Mouse (Mus musculus) embryo, embryonic 9.5 days (tissue): ENCODE measurements around the gene H2-DMb2.
A peak's percentile ranks its signal among the peaks of the same experiment; 100 is the strongest.

Source experiments
- DNase-seq: peaks from one replicate; pipeline ENCODE4 v3.0.0-alpha.2; 2017; ENCODE audit errors: extremely low spot score

H2-DMb2 gene

DNA sequence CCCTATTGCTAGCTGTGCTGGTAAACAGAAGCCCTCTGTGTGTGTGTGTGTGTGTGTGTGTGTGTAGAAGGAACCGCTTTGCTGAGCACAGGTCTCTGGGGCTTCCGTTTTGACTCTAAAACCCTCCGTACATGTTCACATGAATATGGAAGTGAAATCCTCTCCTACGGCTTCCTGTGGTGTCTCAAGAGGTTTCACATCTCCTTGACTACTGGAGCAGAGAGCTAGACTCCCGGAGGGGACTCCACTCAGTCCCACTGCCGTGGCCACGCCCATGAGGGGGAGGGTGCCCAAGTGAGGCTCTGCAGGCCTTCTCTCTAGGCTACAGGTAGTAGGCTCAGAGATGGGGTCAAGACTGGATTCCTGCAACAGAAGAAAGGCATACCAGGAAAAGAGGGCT is at the start of gene H2-DMb2:
TSS of gene H2-DMb2 (plus strand) at position 275 of the 400 bp plus-strand sequence.
- DNase-seq, result no peak

DNA sequence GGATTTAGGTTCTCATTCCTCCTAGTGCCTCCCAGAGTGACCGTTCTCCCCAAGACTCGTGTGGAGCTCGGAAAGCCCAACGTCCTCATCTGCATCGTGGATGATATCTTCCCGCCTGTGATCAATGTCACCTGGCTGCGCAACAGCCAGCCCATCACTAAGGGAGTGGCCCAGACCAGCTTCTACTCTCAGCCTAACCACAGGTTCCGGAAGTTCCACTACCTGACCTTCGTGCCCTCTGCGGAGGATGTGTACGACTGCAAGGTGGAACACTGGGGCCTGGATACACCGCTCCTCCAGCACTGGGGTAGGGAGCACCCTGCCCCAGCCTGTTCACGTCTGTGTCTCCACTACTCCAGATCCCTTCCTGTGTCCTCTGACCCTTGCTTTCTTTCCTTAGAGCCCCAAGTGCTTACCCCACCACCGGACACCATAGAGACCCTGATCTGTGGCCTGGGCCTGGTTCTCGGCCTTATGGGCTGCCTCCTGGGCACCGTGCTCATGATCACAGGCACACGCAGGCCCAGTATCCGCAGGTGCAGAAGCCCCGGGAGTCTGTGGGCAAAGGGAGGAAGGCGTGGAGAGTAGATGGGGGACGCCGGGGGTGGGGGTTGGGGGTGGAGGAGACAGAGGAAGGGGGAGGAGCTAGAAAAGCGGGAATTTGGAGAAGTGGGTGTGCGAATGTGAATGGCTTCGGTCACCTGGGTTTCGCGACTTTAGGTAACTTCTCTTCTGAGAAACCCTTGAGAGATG is 48.6 kb upstream of the H2-DMb2 start:
- no peak for DNase-seq

DNA sequence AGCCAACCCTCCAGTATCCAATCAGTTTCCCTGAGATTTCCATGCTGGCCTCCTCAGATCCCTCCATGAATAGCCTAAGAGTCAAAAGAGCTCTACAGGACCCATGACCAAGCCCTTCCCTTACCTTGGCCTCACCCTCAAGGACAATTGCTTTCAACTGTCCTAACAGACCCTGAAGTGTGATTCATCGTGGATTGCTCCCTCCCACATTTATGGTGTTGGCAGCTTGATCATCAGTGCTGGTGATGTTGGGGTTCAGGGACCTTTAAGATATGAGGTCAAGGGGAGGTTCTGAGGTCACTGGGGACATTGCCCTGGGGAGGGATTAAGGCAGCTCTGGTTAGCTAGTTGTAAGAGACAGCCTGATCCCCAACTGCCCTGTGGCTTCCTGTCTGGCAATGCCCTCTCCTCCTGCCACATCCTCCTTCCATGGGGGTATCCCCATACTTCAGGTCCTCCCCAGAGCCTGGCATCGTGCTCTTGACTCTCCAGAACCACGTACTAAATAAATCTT is 46.6 kb upstream of the H2-DMb2 start:
- no peak for DNase-seq

DNA sequence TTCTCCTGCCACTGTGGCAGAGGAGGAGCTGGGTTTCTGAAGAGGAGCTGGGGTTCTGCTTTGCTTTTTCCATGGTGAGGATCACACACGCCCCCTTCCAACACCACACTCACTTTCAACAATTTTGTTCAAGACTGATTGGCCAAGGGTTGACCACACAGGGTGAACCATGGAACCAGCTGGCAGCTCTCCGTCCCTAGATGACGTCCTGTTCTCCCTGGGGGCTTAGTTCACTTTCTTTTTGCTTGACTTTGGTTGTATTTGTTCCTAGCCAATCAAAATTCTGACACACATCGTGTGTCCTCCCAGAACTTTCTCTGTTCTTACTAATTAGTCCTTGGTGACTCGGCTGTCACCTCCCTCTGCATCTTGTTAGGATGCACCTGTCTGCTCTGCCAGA is 45.8 kb upstream of the H2-DMb2 start:
- DNase-seq, result no peak

DNA sequence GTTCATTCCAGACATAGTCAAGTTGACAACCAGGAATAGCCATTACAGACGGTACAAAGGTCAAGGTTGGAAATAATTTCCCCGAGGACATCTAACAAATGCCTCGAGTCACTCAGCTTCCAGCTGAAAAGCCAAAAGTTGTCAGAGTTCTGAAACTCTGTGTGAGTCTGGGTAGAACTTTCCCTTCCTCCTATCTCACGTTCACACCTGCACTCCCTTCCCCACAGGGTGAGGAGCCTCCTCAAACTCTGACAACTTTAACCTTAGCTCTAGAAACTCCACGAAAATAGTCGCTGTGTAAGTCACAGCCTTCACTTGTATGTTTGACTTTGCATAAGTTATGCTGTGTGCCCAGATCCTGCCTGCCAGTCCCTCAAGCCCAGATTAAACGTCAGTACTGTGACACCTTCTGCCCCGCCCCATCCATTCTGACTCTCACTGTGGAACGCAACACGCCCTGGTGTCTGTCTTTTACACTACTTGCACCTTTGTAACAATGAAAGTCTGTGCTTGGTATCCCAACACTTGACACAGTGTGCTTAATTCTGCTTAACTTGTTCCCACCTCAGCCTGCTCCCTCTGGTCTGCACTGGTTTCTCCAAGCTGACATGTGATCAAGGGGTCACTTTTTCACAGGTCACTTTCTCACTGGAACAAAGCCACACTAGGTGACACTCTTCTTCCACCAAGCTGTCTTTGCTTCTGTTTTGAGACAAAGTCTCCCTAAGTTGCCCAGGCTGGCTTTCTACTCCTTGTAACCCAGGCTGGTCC is 44.2 kb upstream of the H2-DMb2 start:
- DNase-seq, result no peak

DNA sequence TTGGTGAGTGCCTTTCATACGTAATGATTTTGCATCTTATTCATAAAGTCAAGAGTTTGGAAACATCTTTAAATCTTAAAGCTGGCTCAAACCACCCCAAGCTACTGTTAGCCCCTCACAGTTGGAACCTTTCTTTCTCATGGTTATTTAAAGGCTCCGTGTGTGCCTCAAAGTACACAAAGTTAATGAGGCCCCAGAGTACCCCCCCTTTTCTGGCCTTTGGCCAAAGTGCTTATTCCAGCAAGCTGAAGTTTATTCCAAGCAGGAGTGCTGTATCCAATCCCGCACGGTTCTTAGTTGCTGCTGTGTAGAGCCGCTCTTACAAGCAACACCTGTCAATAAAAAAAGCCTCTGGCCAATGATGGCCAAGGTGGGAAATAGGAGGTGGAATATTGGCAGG is 43.6 kb upstream of the H2-DMb2 start:
- DNase-seq, result no peak

DNA sequence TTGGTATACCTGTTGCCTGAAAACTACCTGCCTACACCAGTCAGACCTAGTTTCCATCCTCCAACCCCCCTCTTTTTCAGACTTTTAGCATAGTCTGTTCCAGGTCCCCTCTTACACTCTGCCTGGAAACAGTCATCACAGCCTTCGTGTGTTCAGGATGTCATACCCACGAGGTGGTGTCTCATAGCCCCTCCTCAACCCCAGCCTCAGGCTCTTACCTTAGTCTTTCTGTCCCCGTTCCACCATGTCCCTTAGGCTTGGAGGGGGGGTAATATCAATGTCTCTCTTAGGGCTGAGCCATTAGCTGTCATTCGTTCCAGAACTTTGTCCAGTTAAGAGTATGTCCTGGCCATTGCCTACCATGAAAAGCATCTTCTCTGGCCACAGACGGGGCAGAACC is 41.9 kb upstream of the H2-DMb2 start:
- DNase-seq, result no peak

DNA sequence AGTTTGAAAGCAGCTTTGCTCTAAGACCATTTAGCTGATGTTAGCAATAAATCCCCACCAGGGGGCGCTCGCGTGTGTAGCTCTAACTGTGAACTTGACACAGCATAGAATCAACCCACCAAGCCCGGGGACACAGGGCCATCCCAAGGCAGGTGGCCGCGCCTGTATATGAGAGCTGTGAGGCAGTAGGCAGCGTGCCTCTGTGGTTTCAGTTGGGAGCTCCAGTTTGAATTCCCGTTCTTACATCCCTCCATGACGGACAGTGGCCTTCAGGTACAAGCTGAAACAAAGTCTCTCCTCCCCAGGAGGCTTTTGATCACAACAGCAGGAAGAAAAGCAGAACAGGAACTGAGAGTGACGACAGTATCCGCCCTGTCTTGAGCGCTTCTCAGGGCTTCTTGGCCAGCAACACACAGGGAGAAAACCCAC is 41.5 kb upstream of the H2-DMb2 start:
- peak; percentile 83 for DNase-seq

DNA sequence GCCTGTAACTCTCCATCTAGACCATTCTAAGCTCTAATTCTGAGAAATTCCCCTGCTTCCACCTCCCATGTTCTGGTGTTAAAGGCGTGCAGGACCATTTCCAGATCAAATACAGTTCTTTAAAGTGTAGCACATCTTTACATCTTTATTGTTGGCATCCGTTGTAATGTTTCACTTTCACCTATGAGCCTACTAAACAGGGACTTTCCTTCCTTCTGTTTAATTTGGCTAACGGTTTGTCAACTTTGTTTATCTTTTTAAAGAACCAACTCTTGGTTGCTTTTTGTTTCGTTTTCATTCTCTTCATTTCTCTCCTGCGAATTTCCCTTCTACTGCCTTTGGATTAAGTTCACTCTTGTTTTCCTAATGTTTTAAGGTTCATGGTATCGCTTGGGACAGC is 40.3 kb upstream of the H2-DMb2 start:
- DNase-seq, result no peak

DNA sequence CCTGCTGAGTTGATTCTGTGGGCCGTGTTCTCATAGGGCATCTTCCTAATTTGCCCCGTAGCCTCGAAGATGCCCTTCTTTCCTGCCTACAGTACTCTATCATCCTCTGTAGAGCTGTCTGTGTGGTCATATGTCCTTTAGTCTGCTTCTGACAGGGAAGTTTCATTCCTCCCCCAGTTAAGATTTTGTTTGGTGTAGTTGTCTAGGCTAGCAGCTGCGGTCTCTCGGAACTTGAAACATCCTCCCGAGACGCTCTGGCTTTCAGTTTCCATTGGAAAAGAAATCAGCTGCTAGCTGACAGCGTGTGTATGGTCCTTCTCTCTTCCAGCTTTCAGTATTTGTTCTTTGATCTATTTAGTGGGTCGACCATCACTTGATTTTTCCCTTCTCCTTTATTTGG is 38.3 kb upstream of the H2-DMb2 start:
- no peak for DNase-seq

DNA sequence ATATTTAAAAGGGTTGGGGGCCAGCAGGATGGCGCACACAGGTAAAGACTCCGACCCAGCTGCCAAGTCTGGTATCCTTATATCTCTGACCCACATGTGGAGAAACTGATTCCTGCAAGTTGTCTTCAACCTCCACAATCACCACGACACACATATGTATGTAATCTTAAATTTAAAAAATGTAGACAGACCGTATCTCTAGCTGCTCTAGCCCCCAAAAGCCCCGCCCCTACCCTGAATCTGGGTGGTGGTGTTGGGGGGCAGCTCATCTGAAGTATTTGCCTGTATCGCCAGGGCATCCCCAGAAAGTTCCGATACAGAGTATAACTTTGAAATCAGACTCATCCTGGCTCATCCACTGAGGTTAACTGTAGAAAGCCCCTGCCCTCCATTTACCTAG is 36.6 kb upstream of the H2-DMb2 start:
- no peak for DNase-seq

DNA sequence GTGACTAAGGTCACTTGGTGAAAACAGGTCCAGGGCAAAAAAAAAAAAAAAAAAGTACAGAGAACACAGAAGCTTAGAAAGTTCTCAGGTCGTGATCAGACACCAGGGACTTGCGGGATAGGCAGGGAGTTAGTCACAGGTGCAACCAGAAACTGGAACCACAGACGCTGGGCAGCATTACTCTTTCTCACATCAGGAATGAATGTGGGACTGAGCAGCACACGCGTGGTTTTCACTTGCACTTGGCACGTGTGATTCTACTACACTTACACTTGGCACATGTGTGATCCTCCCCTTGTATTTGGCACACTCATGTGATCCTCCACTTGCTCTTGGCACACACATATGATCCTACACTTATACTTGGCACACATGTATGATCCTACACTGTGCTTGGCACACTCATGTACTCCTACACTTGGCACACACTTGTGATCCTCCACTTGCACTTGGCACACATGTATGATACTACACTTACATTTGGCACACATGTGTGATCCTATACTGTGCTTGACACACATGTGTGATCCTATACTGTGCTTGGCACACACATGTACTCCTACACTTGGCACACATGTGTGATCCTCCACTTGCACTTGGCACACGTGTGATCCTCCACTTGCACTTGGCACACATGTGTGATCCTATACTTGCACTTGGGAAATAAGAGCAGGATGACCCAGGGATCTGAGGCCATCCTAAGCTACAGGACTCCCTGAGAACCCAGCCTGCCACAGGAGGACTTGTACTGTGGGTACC is 35.8 kb upstream of the H2-DMb2 start:
- DNase-seq, result no peak

DNA sequence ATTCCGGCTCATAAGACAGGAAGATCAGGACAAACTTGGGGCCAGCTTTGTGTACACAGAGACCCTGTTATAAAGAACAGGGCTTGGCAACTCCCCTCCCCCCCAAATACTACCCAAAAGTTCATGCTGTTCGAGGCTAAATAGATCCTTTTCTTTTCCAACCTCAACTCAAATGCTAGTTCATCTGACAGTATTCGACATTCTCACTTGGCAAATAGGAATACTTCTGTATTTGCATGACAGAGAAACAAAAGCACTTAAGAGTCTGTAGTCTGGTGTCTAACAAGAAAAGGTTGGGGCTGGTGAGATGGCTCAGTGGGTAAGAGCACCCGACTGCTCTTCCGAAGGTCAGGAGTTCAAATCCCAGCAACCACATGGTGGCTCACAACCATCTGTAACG is 34.6 kb upstream of the H2-DMb2 start:
- no peak for DNase-seq

DNA sequence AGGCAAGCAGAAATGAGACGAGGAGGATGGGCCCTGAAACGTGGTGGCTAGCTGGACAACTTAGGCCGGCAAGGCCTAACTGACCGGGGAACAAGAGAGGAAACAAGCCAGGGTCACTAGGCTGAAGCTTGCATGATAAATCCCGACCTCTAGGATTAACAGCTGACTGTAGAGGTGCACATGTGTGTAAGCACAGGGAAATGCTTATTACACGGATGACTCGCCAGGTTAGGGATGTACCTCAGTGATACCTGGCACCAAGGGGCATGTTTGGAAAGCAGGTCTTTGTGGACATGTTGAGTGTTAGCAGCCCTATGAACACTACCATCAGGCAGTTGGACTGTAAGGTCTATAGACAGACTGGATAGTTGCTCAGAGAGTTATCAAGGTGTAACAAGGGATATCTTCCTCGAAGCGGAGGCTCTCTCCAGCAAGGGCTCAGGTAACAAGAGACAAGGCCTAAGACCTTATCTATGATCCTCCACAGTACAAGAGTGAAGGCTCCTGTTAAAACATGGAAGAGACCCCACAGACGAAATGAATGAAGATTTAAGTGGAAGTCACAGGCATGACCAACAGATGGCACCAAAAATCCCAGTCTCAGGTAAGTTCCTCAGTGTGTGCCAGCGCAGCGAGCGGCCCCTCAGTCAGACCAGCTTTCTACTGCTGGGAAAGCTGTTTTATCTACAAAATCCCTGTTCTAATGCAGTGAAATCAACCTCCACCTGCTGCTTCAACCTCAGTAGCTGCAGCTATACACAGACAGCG is 33.9 kb upstream of the H2-DMb2 start:
- no peak for DNase-seq

DNA sequence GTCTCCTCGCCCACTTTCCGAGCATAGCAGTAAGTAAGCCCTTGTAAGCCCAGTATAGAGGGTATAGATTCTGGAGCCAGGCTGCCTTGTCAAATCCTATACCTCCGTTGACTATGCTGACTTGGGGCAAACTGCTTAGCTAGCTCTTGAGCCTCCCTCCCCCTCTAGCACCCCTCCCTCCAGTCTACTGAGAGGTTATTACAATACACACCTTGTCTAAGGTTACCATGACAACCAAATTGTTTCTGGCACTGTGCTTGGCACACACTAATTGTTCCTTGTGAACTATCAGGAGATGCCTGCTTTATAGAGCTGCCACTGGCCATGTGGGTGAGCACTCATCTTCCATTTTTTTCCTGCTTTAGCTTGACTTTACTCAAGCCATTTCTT is 33.3 kb upstream of the H2-DMb2 start:
- no peak for DNase-seq

DNA sequence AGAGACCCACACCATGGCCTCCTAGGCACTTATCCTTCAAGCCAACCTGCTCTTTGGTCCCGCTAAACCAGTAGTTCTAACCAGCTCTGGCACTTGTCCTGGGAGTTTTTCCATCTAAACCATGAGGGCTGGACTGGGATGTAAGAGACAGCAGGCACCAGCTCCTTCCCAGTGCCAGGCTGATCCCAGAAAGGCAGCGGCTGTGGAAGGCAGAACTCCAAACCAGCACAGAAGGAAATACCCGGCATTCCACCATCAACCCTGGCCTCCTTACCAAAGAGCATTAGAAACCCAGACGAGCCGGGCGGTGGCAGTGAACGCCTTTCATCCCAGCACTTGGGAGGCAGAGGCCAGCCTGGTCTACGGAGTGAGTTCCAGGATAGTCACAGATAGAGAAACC is 32.8 kb upstream of the H2-DMb2 start:
- no peak for DNase-seq

DNA sequence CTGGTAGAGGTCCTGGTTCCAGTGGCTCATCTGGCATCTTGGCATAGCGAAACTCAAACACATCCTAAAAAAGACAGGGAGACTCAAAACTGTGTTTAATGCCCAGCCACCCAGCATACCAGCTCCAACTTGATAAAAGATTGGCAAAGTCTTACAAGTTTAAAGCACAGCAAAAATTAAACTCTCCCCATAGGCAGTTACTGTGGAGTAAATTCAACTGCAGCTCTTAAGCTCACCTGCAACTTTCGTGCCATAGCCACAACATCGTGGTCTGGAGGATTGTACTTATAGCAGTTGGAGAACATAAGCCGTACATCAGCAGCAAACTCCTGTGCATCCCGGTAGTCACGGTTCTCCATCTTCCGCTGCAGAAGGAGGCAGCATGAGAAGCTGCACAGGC is 29.0 kb upstream of the H2-DMb2 start:
- no peak for DNase-seq

DNA sequence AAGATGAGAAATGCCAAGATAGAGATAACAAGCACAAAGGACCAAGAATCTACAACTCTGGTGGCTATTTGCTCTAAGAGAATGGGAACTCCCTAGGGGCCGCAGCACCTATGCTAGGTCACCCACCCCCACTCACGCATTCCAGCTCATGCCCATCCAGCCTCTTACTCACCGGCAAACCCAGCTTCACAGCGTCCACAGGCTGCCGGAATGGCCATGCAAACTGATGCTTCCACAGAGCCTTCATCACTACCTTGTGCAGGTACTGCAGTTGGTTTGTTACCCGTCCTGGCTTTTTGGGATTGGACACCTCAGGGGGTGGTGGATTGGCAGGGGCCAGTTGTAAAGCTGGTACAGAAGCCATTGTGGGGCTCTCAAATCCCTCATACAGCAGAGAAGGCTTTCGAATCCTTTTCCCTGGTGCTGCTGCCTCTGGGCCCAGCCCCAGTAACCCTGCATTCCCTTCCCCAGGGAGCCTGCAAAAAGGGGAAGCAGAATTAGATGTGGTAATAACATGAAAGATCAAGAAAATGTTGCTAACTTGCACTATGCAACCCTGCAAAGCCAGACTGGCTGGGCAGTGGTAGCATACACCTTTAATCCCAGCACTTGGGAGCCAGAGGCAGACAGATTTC is 26.3 kb upstream of the H2-DMb2 start:
- no peak for DNase-seq

DNA sequence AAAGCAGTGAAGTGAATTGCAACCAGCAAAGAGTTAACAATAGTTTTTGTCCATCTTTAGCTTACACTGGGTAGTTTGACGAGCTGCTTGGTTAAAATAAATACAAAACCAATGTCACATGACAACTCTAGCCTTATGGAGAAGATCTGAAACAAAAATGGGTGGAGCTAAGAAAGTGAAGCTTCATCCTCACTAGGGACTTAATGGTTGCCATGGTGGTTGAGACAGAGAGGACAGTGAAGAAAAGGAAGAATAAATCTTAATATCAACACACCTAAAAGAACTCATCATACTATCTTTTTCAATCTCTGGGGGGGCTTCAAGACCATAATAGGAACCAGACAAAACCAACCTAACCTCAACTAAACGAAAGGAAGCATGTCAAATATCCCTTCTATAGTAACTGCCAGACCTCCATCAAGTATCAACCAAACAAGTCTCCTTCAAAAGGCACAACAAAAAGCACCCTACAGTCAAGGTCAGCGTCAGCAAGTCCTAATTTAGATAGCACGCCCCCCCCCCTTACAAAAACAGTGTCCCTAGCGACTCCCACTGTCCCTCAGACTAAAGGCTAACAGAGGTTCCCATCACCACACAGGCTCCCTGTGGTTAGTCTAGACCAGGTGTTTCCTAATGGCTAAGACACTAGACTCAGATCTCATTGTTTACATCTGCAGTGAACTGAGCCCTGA is 25.5 kb upstream of the H2-DMb2 start:
- no peak for DNase-seq

DNA sequence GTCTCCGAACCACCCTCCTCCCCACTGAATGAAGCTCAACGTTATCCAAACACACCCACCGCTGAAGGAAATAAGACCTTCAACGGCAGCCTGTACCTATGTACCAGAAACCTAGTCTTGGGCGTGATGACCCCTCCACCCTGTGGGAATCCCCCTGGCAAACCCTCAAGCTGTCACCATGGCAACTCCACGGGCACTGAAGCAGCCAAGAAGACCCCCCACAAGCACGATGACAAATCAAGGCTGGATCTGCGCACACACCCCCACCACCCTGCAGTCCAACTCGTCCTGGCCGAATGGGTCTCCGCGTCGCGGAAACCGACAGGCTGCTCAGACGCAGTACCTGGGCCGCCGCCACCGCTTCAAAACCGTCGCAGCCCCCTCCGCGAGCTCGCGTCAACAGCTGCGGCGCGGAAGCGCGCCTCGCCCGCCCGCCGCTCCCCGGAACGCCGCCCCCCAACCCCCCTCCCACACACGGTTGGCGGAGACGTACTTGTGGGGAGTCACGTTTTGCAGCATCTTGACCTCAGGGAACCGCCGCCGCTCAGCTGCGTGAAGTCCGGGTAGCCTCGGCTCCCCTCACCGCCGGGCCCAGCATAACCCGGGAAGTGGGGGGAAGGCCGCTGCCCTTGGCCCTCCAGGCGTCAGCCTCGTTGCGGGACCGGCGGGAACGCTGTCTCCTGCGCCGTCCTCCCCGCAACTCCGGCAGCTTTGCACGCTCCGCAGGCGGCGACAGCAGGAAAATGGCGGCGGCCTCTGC is 24.8 kb upstream of the H2-DMb2 start:
- DNase-seq, result peak; percentile 51
